Mouse (Mus musculus) lung, adult 2 months (tissue): Measurements from ENCODE around the gene Mndal. TPM values are rescaled to one million over a fixed set of nuclear protein-coding genes. Genes with fewer than 3 reads are reported as not detected.
"Not testable (repeated sequence)": the region's sequence is repeated elsewhere in the genome, so short reads cannot be mapped to it uniquely, and the experiment has no call there.

Experiments used
- DNase-seq: peaks from one replicate; pipeline ENCODE4 v3.0.0; 2022
- H3K4me1 ChIP-seq: fragments of 200-500 bp; 2 replicates; pipeline ENCODE4 v1.6.1; 2011; ENCODE audit warnings: low read length; ENCODE audit not compliant: control insufficient read depth, insufficient read depth
- H3K4me3 ChIP-seq: fragments of 200-500 bp; replicated peaks from 2 replicates; pipeline ENCODE3; 2011; ENCODE audit warnings: low read depth, mild to moderate bottlenecking, control low read depth, low read length; ENCODE audit errors: extremely low read depth
- CTCF ChIP-seq: fragments of 200-500 bp; IDR thresholded peaks from 2 replicates; pipeline ENCODE4 v1.5.1; 2011; ENCODE audit warnings: mild to moderate bottlenecking, low read length, control low read depth; ENCODE audit not compliant: insufficient read depth
- POLR2A ChIP-seq: fragments of 200-500 bp; IDR thresholded peaks from 2 replicates; pipeline ENCODE4 v1.6.1; 2011; ENCODE audit warnings: low read depth, mild to moderate bottlenecking, control low read depth, low read length, borderline replicate concordance; ENCODE audit errors: extremely low read depth
- WGBS: fragments of 180-500 bp; shearing (Covaris S2); methylation state at CpG from one replicate; pipeline ENCODE4 v1.1.7; 2018; 5-methylcytosine and 5-hydroxymethylcytosine counted together
- polyA plus RNA-seq: library from polyadenylated mRNA; depleted of rRNA; stranded (reverse); fragments of >200 nt; gene quantifications from 2 replicates; pipeline ENCODE4 v1.2.3, GENCODE M21; 2012; rRNA removed

Gene Mndal
- polyA plus RNA-seq, 1 experiment = 5.1 TPM

DNA sequence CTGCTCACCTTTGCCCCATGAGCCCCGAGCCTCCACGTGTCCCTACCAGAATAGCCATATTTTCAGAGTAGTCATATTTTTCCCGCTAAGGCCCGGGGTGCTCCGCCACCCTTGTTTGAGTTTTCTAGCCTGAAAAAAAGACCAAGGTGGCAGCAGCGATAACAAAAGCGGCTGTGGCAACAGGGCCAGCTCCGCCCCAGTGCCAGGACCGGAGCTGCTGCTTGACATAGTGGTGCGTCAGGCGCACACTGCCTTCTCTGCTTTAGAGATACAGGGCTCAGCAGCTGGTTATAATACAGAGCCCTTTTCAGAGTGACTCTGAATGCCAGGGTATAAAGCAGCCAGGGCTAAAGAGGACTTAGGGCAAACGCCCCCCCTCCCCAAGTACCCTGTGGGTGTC lies 75.8 kb downstream of the Mndal start:
- TF ChIP-seq CTCF (no peak), POLR2A (no peak)
- WGBS = 81% methylated on average over 12 of the region's 12 CpGs
- Histone ChIP-seq H3K4me1 (no peaks in the 10 kb centered on the region), H3K4me3 (no peak overlapping the region)
- no peak for DNase-seq

DNA sequence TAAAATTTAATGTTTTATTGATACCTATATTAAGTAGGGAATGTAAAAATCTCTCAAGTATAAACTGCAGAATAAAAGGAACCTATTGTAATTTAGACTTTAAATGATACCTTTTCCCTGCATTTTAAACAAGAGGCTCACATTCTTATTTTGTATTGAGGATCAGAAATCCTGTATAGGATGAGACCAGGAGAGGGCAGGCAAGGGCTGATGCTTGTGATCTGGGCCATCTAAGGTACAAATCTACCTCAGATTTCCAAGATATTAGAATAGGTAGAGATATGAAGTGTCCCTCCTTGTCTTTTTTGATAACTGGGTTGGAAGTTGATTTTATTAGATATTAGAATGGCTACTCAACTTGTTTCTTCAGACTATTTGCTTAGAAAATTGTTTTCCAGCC lies 88.6 kb downstream of the Mndal start:
- H3K4me3 ChIP-seq, H3K4me1 ChIP-seq, DNase-seq: not testable (repeated sequence)

DNA sequence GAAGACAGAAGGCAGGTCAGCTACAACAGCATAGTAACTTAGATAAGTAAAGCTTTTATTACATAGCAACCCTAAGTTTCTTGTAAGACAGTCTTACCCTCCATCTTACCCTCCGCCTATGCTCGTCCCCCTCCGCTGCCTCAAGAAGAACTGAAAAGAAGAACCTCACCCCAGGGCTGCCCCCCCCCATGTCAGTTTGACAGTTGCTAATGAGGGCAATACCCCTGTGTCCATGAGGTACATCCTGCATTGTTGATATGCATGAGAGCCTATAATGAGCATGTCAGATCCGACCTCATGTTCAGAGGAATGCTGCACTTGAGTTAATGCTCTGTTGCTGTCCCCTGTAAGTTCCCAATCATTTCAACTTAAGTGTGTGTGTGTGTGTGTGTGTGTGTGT lies 89.4 kb downstream of the Mndal start:
- not testable (repeated sequence) for H3K4me3 ChIP-seq, DNase-seq, H3K4me1 ChIP-seq
- 72% methylated on average over 4 of the region's 4 CpGs for WGBS

DNA sequence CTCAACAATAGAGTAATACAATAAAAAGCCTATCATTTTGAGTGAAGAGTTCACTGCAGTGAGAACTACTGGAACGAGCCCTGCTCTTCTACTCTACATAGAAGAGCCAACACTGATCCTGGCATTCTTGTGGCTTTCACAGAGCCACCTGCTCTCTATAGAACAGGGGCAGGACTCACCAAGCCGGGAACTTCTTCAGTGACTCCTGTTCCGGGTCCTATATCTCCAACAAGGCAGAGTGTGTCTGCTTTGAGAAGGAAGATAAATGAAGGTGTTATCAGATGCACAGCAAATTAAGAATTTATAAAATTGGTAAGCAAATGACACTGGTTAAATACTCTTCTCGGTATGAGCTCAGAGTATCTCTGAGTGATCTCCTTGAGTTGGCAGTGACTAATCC lies 96.1 kb downstream of the Mndal start:
- H3K4me3 ChIP-seq, H3K4me1 ChIP-seq, DNase-seq: not testable (repeated sequence)
- 64% methylated on average over 4 of the region's 4 CpGs for WGBS

DNA sequence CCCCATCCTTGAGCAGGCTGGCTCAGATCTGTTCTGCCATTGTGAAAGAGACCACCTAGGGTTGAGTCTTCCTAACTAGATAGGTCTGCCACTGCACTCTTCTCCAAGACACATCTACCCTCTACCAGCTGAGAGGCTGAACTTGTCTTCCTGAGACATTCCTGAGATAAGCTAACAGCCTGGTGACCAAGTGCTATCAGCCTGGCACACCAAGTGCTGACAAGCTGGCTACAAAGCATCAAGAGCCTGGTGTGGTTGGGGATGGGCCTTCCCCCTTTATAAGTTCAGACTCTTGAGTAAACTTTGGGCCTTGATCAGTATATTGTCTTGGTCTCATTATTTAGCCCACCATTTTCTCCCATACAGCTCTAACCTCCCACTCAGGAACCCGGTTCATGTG lies 97.5 kb downstream of the Mndal start:
- TF ChIP-seq POLR2A (no peak), CTCF (no peak)
- DNase-seq = no peak
- WGBS = 79% methylated on average over 1 of the region's 1 CpGs
- Histone ChIP-seq H3K4me1 (no peaks in the 10 kb centered on the region), H3K4me3 (no peak overlapping the region)

DNA sequence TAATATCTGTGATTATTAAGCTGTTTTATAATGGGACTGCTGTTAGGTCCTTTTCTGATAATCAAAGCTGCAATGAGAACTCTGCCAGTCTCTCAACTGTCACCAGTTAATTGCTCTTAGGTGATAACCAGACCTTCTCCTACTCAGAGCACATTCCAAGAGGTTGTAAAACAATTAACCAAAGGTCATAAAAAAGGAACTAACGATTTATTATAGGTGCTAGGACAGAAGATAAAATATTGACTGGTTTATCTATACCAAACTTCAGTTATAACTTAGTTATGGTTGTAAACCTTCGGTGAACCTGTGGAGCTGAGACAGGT lies 120.8 kb downstream of the Mndal start:
- WGBS = 37% methylated on average over 2 of the region's 2 CpGs
- not testable (repeated sequence) for H3K4me3 ChIP-seq, DNase-seq, H3K4me1 ChIP-seq

DNA sequence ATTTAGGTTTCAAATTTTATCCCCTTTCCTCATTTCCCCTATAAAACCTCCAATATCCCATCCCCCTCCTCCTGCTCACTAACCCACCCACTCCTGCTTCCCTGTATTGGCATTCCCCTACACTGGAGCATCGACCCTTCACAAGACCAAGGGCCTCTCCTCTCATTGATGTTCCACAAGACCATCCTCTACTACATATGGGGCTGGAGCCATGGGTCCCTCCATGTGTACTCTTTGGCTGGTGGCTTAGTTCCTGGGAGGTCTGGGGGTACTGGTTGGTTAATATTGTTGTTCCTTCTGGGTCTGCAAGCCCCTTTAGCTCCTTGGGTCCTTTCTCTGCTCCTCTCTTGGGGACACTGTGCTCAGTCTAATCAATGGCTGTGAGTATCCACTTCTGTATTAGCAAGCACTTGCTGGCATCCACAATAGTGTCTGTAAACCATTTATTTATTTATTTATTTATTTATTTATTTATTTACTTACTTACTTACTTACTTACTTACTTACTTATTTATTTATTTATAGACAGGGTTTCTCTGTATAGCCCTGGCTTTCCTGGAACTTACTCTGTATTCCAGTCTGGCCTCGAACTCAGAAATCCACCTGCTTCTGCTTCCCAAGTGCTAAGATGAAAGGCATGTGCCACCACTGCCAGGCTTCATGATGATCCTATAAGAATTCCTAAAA lies 121.4 kb downstream of the Mndal start:
- not testable (repeated sequence) for DNase-seq, H3K4me3 ChIP-seq, H3K4me1 ChIP-seq
- 65% methylated on average over 2 of the region's 2 CpGs for WGBS

DNA sequence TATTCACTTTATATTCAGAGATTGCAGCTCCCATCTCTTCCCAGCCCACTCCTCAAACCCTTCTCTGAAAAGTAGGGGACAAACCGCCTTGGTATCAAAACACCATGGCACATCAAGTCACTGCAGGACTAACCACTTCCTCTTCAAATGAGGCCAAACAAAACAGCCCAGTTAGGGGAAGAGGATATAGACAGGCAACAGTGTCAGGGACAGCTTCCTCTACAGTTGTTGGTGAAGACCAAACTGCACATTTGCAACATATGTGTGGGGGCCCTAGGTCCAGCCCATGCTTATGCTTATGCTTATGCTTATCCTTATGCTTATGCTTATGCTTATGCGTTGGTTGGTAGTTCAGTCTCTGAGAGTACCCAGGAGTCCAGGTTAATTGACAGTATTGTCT lies 133.0 kb downstream of the Mndal start:
- H3K4me1 ChIP-seq, H3K4me3 ChIP-seq, DNase-seq: not testable (repeated sequence)
- 57% methylated on average over 2 of the region's 2 CpGs for WGBS

DNA sequence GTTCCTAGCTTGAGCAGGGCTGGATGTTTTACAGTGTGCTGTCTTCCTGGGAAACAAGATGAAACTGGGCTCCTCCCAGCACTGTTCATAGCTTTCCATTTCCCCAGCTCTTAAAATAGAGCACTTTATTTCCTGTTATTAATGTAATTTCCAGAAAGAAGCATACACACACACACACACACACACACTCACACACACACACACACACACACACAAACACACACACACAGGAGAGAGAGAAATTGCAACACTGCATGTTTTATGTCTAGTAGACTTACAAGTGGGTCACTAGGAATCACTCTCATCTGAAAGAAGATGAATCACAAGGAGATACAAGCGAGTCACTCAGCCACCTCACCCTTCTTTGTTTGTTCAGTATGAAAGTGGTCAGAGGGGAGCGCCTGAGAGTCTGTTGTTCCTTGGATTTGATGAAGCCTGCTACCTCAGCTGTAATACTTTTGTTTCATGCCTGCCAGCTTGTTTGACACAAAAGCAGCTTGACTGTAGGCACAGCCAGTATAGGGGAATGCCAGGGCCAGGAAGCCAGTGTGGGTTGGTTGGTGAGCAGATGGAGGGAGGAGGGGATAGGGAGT lies 139.5 kb downstream of the Mndal start:
- H3K4me1 ChIP-seq, H3K4me3 ChIP-seq, DNase-seq: not testable (repeated sequence)
- WGBS = 43% methylated on average over 2 of the region's 2 CpGs

DNA sequence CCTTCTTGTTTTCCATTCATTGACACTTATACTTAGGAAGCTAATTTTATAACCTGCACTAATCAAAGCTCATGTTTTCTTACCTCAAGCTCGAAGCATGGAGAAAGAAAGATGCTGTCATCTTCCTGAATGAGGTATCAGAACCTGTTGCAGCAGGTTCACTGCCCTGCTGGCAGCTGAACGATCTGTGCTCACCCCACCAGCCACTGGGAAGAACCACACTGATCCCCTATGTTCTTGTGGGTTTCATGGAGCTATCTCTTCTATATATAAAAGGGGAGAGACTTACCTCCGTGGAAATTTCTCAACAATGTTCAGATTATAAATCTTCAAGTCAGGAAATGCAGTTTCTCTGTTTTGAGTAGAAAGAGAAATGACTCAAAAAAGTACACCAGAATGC lies 140.1 kb downstream of the Mndal start:
- 26% methylated on average over 3 of the region's 3 CpGs for WGBS

DNA sequence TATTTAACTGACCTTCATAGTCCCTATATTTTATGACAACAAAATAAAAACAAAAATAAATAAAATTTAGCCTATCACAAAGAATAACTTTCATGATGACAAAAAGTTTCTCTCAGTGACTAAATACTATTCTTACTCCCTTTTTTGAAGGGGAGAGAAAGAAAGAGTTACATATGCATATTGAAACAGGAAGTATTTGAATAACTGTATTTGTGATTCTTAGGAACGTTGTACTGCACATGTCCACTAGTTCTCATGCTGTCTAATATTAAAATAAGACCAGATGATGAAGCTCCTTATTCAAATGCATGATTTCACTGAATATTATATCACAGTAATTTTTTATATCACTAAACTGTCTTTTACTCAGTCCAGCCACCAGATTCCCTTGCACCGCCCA lies 140.5 kb downstream of the Mndal start:
- WGBS = 55% methylated on average over 2 of the region's 2 CpGs
- H3K4me3 ChIP-seq, H3K4me1 ChIP-seq, DNase-seq: not testable (repeated sequence)

More for the DNA sequence above, 140.1 kb downstream of the Mndal start:
- DNase-seq, H3K4me1 ChIP-seq, H3K4me3 ChIP-seq: not testable (repeated sequence)

Other genes starting within 250 kb of the Mndal start
- gene Ifi207, start 200.7 kb downstream of the Mndal start, polyA plus RNA-seq = 2.4 and 5.2 TPM in 2 replicates
- 0.54 and 0.83 TPM in 2 replicates for gene Ifi204, start 175.5 kb downstream of the Mndal start, polyA plus RNA-seq
- 0.22 TPM in 1 of 2 replicates, not detected in the other for gene Ifi211, start 29.4 kb downstream of the Mndal start, polyA plus RNA-seq
- gene Ifi203, start 181 bp upstream of the Mndal start, polyA plus RNA-seq = 8.8 and 10.4 TPM in 2 replicates
- 0.17 TPM in 1 of 2 replicates, not detected in the other for gene Ifi202b, start 40.3 kb upstream of the Mndal start, polyA plus RNA-seq
- 0.80 and 0.89 TPM in 2 replicates for gene Ifi205, start 89.3 kb upstream of the Mndal start, polyA plus RNA-seq
- gene Olfr433, start 98.2 kb upstream of the Mndal start, polyA plus RNA-seq = 0.08 and 0.34 TPM in 2 replicates
- gene Olfr432, start 106.7 kb upstream of the Mndal start, polyA plus RNA-seq = 0.69 TPM in 1 of 2 replicates, not detected in the other
- not detected in 2 replicates for gene Olfr430, start 124.1 kb upstream of the Mndal start, polyA plus RNA-seq
- not detected in 2 replicates for gene Olfr429, start 141.8 kb upstream of the Mndal start, polyA plus RNA-seq
- not detected in 2 replicates for gene Olfr427, start 154.4 kb upstream of the Mndal start, polyA plus RNA-seq
- not detected in 2 replicates for gene Olfr231, start 178.7 kb upstream of the Mndal start, polyA plus RNA-seq
- not detected in 2 replicates for gene Olfr424, start 189.0 kb upstream of the Mndal start, polyA plus RNA-seq
- not detected in 2 replicates for gene Olfr420, start 213.1 kb upstream of the Mndal start, polyA plus RNA-seq
- 0.07 and 0.09 TPM in 2 replicates for gene Spta1, start 230.3 kb upstream of the Mndal start, polyA plus RNA-seq